Mouse (Mus musculus): ENCODE measurements at regions not wholly inside any gene's neighbourhood (a gene's known extent, or its start where the extent isn't known, plus 50 kb on each side); places are given as distances from the start of the nearest gene placed in this dataset.

- no peak for ATAC-seq (ENCODE audit: insufficient number of reproducible peaks, low FRiP score, low TSS enrichment, low read depth)
- no peaks in the 10 kb centered on the region for H3K4me1 ChIP-seq (ENCODE audit: control insufficient read depth, insufficient read depth, low read length)
- 100% methylated on average over 1 of the region's 1 CpGs for WGBS
- H3K4me3 ChIP-seq (ENCODE audit: low read depth, low read length), result no peak overlapping the region
- H3K9ac ChIP-seq (ENCODE audit: low read length), result no peak overlapping the region
- H3K4me2 ChIP-seq (ENCODE audit: low read depth, severe bottlenecking), result no peak overlapping the region
- H3K27ac ChIP-seq (replicated peaks; ENCODE audit: low read depth, low read length), result no peak overlapping the region
- H3K27me3 ChIP-seq (ENCODE audit: control insufficient read depth, insufficient read depth, low read length), result no peaks in the 10 kb centered on the region
- no peak for DNase-seq (ENCODE audit: low spot score)
- H3K9me3 ChIP-seq (ENCODE audit: control insufficient read depth, low read length), result no peaks in the 10 kb centered on the region
- no peaks in the 10 kb centered on the region for H3K36me3 ChIP-seq (ENCODE audit: control insufficient read depth, insufficient read depth, low read length)
These were observed 231.9 kb downstream of the Gsdmc2 start for GRCm38 (mm10) chr15:63613120-63613519.

GRCm38 (mm10) chr15:63611161-63611560, 233.8 kb downstream of the Gsdmc2 start:
- no peaks in the 10 kb centered on the region for H3K27me3 ChIP-seq (ENCODE audit: control insufficient read depth, insufficient read depth, low read length)
- H3K9me3 ChIP-seq (ENCODE audit: control insufficient read depth, low read length), result no peaks in the 10 kb centered on the region
- no peak for ATAC-seq (ENCODE audit: insufficient number of reproducible peaks, low FRiP score, low TSS enrichment, low read depth)
- no peak overlapping the region for H3K27ac ChIP-seq (replicated peaks; ENCODE audit: low read depth, low read length)
- DNase-seq (ENCODE audit: low spot score), result no peak
- H3K9ac ChIP-seq (ENCODE audit: low read length), result no peak overlapping the region
- H3K4me2 ChIP-seq (ENCODE audit: low read depth, severe bottlenecking), result no peak overlapping the region
- H3K4me1 ChIP-seq (ENCODE audit: control insufficient read depth, insufficient read depth, low read length), result no peaks in the 10 kb centered on the region
- no peaks in the 10 kb centered on the region for H3K36me3 ChIP-seq (ENCODE audit: control insufficient read depth, insufficient read depth, low read length)
- WGBS, result 90% methylated on average over 3 of the region's 3 CpGs
- no peak overlapping the region for H3K4me3 ChIP-seq (ENCODE audit: low read depth, low read length)

DNA sequence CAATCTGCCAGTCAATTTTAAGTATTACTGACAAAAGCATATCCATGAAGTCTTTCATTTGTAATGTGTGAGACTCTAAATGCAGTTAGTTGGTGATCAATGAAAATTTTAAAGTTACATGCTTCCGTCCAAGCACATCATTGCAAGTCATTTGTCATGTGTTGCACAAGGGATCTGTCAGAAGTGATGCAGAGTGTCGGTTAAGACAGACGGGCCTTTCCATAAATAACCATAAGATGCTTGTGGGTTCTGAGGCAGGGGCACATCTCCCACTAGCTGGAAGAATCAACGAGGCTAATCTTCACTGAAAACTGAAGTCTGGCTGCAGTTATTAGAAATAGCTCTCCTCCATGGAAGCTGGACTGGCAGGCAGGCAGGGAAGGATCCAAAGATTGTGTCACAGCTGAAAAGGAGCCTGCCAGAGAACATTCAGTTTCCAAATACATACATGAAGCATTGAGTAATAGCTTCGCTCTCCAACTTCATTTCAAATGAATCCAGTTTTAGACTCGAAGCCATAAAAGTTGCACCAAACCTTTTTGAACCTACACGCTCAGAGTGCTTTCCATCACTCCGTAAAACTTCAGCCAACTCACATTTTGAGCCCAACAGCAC, 241.8 kb downstream of the Gsdmc2 start:
- DNase-seq (ENCODE audit: low spot score), result no peak
- ATAC-seq (ENCODE audit: insufficient number of reproducible peaks, low FRiP score, low TSS enrichment, low read depth), result no peak

GRCm38 (mm10) chr15:63601543-63601942, 243.4 kb downstream of the Gsdmc2 start:
- H3K9ac ChIP-seq (ENCODE audit: low read length), result no peak overlapping the region
- H3K27ac ChIP-seq (replicated peaks; ENCODE audit: low read depth, low read length), result no peak overlapping the region
- no peaks in the 10 kb centered on the region for H3K36me3 ChIP-seq (ENCODE audit: control insufficient read depth, insufficient read depth, low read length)
- no peaks in the 10 kb centered on the region for H3K4me1 ChIP-seq (ENCODE audit: control insufficient read depth, insufficient read depth, low read length)
- DNase-seq (ENCODE audit: low spot score) (peak; percentile 61), ATAC-seq (ENCODE audit: insufficient number of reproducible peaks, low FRiP score, low TSS enrichment, low read depth) (peak; percentile 75; the same call in 1 of the 2 replicates)
- H3K9me3 ChIP-seq (ENCODE audit: control insufficient read depth, low read length), result no peaks in the 10 kb centered on the region
- H3K27me3 ChIP-seq (ENCODE audit: control insufficient read depth, insufficient read depth, low read length), result no peaks in the 10 kb centered on the region
- 46% methylated on average over 5 of the region's 5 CpGs for WGBS
- H3K4me3 ChIP-seq (ENCODE audit: low read depth, low read length), result no peak overlapping the region
- H3K4me2 ChIP-seq (ENCODE audit: low read depth, severe bottlenecking), result no peak overlapping the region

More for the DNA sequence above, 241.8 kb downstream of the Gsdmc2 start:
- Histone ChIP-seq H3K27ac (replicated peaks; ENCODE audit: low read depth, low read length) (no peak overlapping the region), H3K36me3 (ENCODE audit: control insufficient read depth, insufficient read depth, low read length) (no peaks in the 10 kb centered on the region), H3K4me3 (ENCODE audit: low read depth, low read length) (no peak overlapping the region), H3K9me3 (ENCODE audit: control insufficient read depth, low read length) (no peaks in the 10 kb centered on the region), H3K4me2 (ENCODE audit: low read depth, severe bottlenecking) (no peak overlapping the region), H3K27me3 (ENCODE audit: control insufficient read depth, insufficient read depth, low read length) (no peaks in the 10 kb centered on the region), H3K4me1 (ENCODE audit: control insufficient read depth, insufficient read depth, low read length) (no peaks in the 10 kb centered on the region), H3K9ac (ENCODE audit: low read length) (no peak overlapping the region)
- 89% methylated on average over 8 of the region's 8 CpGs for WGBS

GRCm38 (mm10) chr15:63592758-63593463, 252.1 kb downstream of the Gsdmc2 start:
- Histone ChIP-seq H3K36me3 (ENCODE audit: control insufficient read depth, insufficient read depth, low read length) (no peaks in the 10 kb centered on the region), H3K4me2 (ENCODE audit: low read depth, severe bottlenecking) (no peak overlapping the region), H3K4me3 (ENCODE audit: low read depth, low read length) (no peak overlapping the region), H3K4me1 (ENCODE audit: control insufficient read depth, insufficient read depth, low read length) (no peaks in the 10 kb centered on the region), H3K9ac (ENCODE audit: low read length) (no peak overlapping the region), H3K27me3 (ENCODE audit: control insufficient read depth, insufficient read depth, low read length) (no peaks in the 10 kb centered on the region), H3K9me3 (ENCODE audit: control insufficient read depth, low read length) (no peaks in the 10 kb centered on the region), H3K27ac (replicated peaks; ENCODE audit: low read depth, low read length) (no peak overlapping the region)
- whole genome bisulfite sequencing, result 89% methylated on average over 5 of the region's 5 CpGs
- ATAC-seq (ENCODE audit: insufficient number of reproducible peaks, low FRiP score, low TSS enrichment, low read depth) (no peak), DNase-seq (ENCODE audit: low spot score) (no peak)

GRCm38 (mm10) chr15:63559293-63559692, 285.7 kb downstream of the Gsdmc2 start:
- DNase-seq (ENCODE audit: low spot score), result no peak
- WGBS, result 88% methylated on average over 2 of the region's 2 CpGs
- H3K9me3 ChIP-seq (ENCODE audit: control insufficient read depth, low read length), result no peaks in the 10 kb centered on the region

DNA sequence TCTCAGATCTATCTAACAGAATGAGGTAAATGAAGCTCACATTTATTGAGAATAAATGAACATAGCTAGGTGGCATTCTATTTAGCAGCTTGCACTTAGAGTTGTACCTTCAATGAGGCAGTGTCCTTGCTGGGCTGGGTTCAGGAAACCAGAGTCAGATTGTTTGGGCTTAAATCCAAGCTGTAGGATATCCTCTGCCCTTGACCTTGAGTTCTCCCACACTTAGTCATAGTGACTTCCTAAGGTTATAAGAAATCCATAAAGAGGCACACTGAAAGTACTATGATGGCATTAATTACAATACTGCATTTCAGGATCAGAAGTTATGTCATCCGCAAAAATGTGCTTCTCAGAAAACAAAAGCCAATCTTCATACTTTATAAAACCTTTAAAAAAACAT, 286.3 kb downstream of the Gsdmc2 start:
- ATAC-seq (ENCODE audit: insufficient number of reproducible peaks, low FRiP score, low TSS enrichment, low read depth), result no peak

More at GRCm38 (mm10) chr15:63559293-63559692, 285.7 kb downstream of the Gsdmc2 start:
- H3K27ac ChIP-seq (replicated peaks; ENCODE audit: low read depth, low read length), result no peak overlapping the region
- no peaks in the 10 kb centered on the region for H3K36me3 ChIP-seq (ENCODE audit: control insufficient read depth, insufficient read depth, low read length)
- no peak overlapping the region for H3K9ac ChIP-seq (ENCODE audit: low read length)
- no peaks in the 10 kb centered on the region for H3K4me1 ChIP-seq (ENCODE audit: control insufficient read depth, insufficient read depth, low read length)
- no peaks in the 10 kb centered on the region for H3K27me3 ChIP-seq (ENCODE audit: control insufficient read depth, insufficient read depth, low read length)
- no peak for ATAC-seq (ENCODE audit: insufficient number of reproducible peaks, low FRiP score, low TSS enrichment, low read depth)
- no peak overlapping the region for H3K4me2 ChIP-seq (ENCODE audit: low read depth, severe bottlenecking)
- H3K4me3 ChIP-seq (ENCODE audit: low read depth, low read length), result no peak overlapping the region

DNA sequence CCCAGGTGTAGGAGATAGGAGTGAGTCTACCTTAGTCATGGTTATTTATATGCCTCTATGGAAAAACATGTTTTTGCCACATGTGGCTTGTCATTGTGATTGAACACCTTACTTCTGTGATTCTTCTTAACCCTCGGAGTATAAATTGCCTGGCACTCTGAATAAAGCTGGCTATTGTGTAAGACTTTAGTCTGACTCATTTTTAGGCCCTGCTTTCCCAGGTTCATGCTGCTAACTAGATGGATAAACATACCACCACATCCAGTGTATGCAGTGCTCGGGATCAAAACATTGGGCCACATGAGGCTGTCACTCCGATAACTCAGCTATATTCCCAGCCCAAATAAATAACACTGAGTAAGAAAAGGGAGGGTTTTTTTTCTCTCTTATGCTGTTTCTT, 287.2 kb downstream of the Gsdmc2 start:
- Histone ChIP-seq H3K4me1 (ENCODE audit: control insufficient read depth, insufficient read depth, low read length) (no peaks in the 10 kb centered on the region), H3K4me3 (ENCODE audit: low read depth, low read length) (no peak overlapping the region), H3K27me3 (ENCODE audit: control insufficient read depth, insufficient read depth, low read length) (no peaks in the 10 kb centered on the region), H3K9me3 (ENCODE audit: control insufficient read depth, low read length) (no peaks in the 10 kb centered on the region), H3K27ac (replicated peaks; ENCODE audit: low read depth, low read length) (no peak overlapping the region), H3K9ac (ENCODE audit: low read length) (no peak overlapping the region), H3K4me2 (ENCODE audit: low read depth, severe bottlenecking) (no peak overlapping the region), H3K36me3 (ENCODE audit: control insufficient read depth, insufficient read depth, low read length) (no peaks in the 10 kb centered on the region)
- DNase-seq (ENCODE audit: low spot score) (no peak), ATAC-seq (ENCODE audit: insufficient number of reproducible peaks, low FRiP score, low TSS enrichment, low read depth) (no peak)
- 77% methylated on average over 3 of the region's 3 CpGs for WGBS

More for the DNA sequence above, 286.3 kb downstream of the Gsdmc2 start:
- 93% methylated on average over 1 of the region's 1 CpGs for WGBS
- no peak overlapping the region for H3K27ac ChIP-seq (replicated peaks; ENCODE audit: low read depth, low read length)
- H3K27me3 ChIP-seq (ENCODE audit: control insufficient read depth, insufficient read depth, low read length), result no peaks in the 10 kb centered on the region
- no peak overlapping the region for H3K9ac ChIP-seq (ENCODE audit: low read length)
- no peaks in the 10 kb centered on the region for H3K9me3 ChIP-seq (ENCODE audit: control insufficient read depth, low read length)
- no peak for DNase-seq (ENCODE audit: low spot score)
- no peak overlapping the region for H3K4me2 ChIP-seq (ENCODE audit: low read depth, severe bottlenecking)
- no peaks in the 10 kb centered on the region for H3K4me1 ChIP-seq (ENCODE audit: control insufficient read depth, insufficient read depth, low read length)
- no peak overlapping the region for H3K4me3 ChIP-seq (ENCODE audit: low read depth, low read length)
- no peaks in the 10 kb centered on the region for H3K36me3 ChIP-seq (ENCODE audit: control insufficient read depth, insufficient read depth, low read length)
